Mouse (Mus musculus): ENCODE measurements around the gene Capn11. TPM values are rescaled to one million over a fixed set of nuclear protein-coding genes. Genes with fewer than 3 reads are reported as not detected.
A peak's percentile ranks its signal among the peaks of the same experiment; 100 is the strongest.

Gene Capn11
- 0.07 TPM in 1 of 2 replicates, not detected in the other for polyA plus RNA-seq (2014; fragmentation: Nextera tagmentation; extraction: Ambion mirVana)

- H3K4me1 ChIP-seq (ENCODE audit: insufficient read depth), result no peaks in the 10 kb centered on the region
- DNase-seq, result no peak
- no peak for TF ChIP-seq CTCF (IDR thresholded peaks at IDR 0.05; ENCODE audit: low read depth)
- no peak within 1 kb of the TSS for H3K4me3 ChIP-seq (ENCODE audit: low read depth, low read length)
- H3K36me3 ChIP-seq (ENCODE audit: insufficient read depth), result peaks cover 32% of the 10 kb centered on the region; the same call in 1 of the 2 replicates
- no peaks in the 10 kb centered on the region for H3K27me3 ChIP-seq (ENCODE audit: insufficient read depth, low read length)
- H3K4me2 ChIP-seq, result no peak within 1 kb of the TSS
- ATAC-seq (ENCODE audit: insufficient read depth), result no peak
- no peaks in the 10 kb centered on the region for H3K9me3 ChIP-seq (ENCODE audit: low read depth, low read length)
- H3K27ac ChIP-seq (ENCODE audit: low read depth), result no peak within 1 kb of the TSS
- 64% methylated on average over 4 of the region's 4 CpGs for WGBS
- H3K9ac ChIP-seq, result no peak within 1 kb of the TSS
Observed at GRCm38 (mm10) chr17:45659225-45659624, at the start of gene Capn11. TSS of gene Capn11 (minus strand) at chr17:45659325.

- Histone ChIP-seq H3K9ac (no peak overlapping the region), H3K4me3 (ENCODE audit: low read depth, low read length) (no peak overlapping the region), H3K4me1 (ENCODE audit: insufficient read depth) (no peaks in the 10 kb centered on the region), H3K27me3 (ENCODE audit: insufficient read depth, low read length) (no peaks in the 10 kb centered on the region), H3K4me2 (no peak overlapping the region), H3K9me3 (ENCODE audit: low read depth, low read length) (no peaks in the 10 kb centered on the region), H3K27ac (ENCODE audit: low read depth) (no peak overlapping the region), H3K36me3 (ENCODE audit: insufficient read depth) (no peaks in the 10 kb centered on the region)
- DNase-seq (no peak), ATAC-seq (ENCODE audit: insufficient read depth) (no peak)
- no peak for TF ChIP-seq CTCF (IDR thresholded peaks at IDR 0.05; ENCODE audit: low read depth)
- 78% methylated on average over 8 of the region's 8 CpGs for WGBS
Observed at GRCm38 (mm10) chr17:45708179-45708578, 49.1 kb upstream of the Capn11 start.

GRCm38 (mm10) chr17:45707376-45707775 lies 48.3 kb upstream of the Capn11 start:
- DNase-seq (no peak), ATAC-seq (ENCODE audit: insufficient read depth) (no peak)
- Histone ChIP-seq H3K36me3 (ENCODE audit: insufficient read depth) (no peaks in the 10 kb centered on the region), H3K4me1 (ENCODE audit: insufficient read depth) (no peaks in the 10 kb centered on the region), H3K27ac (ENCODE audit: low read depth) (no peak overlapping the region), H3K9me3 (ENCODE audit: low read depth, low read length) (no peaks in the 10 kb centered on the region), H3K4me3 (ENCODE audit: low read depth, low read length) (no peak overlapping the region), H3K4me2 (no peak overlapping the region), H3K9ac (no peak overlapping the region), H3K27me3 (ENCODE audit: insufficient read depth, low read length) (no peaks in the 10 kb centered on the region)
- 19% methylated on average over 3 of the region's 3 CpGs for WGBS
- TF ChIP-seq CTCF (IDR thresholded peaks at IDR 0.05; ENCODE audit: low read depth), result peak; percentile 39

GRCm38 (mm10) chr17:45706796-45707195 lies 47.7 kb upstream of the Capn11 start:
- DNase-seq, result no peak
- H3K36me3 ChIP-seq (ENCODE audit: insufficient read depth), result no peaks in the 10 kb centered on the region
- H3K27ac ChIP-seq (ENCODE audit: low read depth), result no peak overlapping the region
- TF ChIP-seq CTCF (IDR thresholded peaks at IDR 0.05; ENCODE audit: low read depth), result no peak
- H3K9ac ChIP-seq, result no peak overlapping the region
- H3K4me2 ChIP-seq, result no peak overlapping the region
- no peaks in the 10 kb centered on the region for H3K9me3 ChIP-seq (ENCODE audit: low read depth, low read length)
- H3K27me3 ChIP-seq (ENCODE audit: insufficient read depth, low read length), result no peaks in the 10 kb centered on the region
- no peaks in the 10 kb centered on the region for H3K4me1 ChIP-seq (ENCODE audit: insufficient read depth)
- 49% methylated on average over 5 of the region's 5 CpGs for WGBS
- H3K4me3 ChIP-seq (ENCODE audit: low read depth, low read length), result no peak overlapping the region
- ATAC-seq (ENCODE audit: insufficient read depth), result no peak

- no peaks in the 10 kb centered on the region for H3K9me3 ChIP-seq (ENCODE audit: low read depth, low read length)
- DNase-seq (no peak), ATAC-seq (ENCODE audit: insufficient read depth) (no peak)
- H3K4me1 ChIP-seq (ENCODE audit: insufficient read depth), result peaks cover 3% of the 10 kb centered on the region; the same call in 1 of the 2 replicates
- no peak overlapping the region for H3K4me2 ChIP-seq
- no peaks in the 10 kb centered on the region for H3K27me3 ChIP-seq (ENCODE audit: insufficient read depth, low read length)
- no peak overlapping the region for H3K9ac ChIP-seq
- no peak overlapping the region for H3K27ac ChIP-seq (ENCODE audit: low read depth)
- 49% methylated on average over 7 of the region's 7 CpGs for WGBS
- no peak for TF ChIP-seq CTCF (IDR thresholded peaks at IDR 0.05; ENCODE audit: low read depth)
- H3K36me3 ChIP-seq (ENCODE audit: insufficient read depth), result peaks cover 14% of the 10 kb centered on the region; the same call in 1 of the 2 replicates
- no peak overlapping the region for H3K4me3 ChIP-seq (ENCODE audit: low read depth, low read length)
Observed at GRCm38 (mm10) chr17:45703187-45703586, 44.1 kb upstream of the Capn11 start.

- DNase-seq, result peak; percentile 31
- no peak overlapping the region for H3K4me3 ChIP-seq (ENCODE audit: low read depth, low read length)
- peaks cover 3% of the 10 kb centered on the region; the same call in 1 of the 2 replicates for H3K4me1 ChIP-seq (ENCODE audit: insufficient read depth)
- H3K4me2 ChIP-seq, result no peak overlapping the region
- H3K9me3 ChIP-seq (ENCODE audit: low read depth, low read length), result no peaks in the 10 kb centered on the region
- WGBS, result 36% methylated on average over 4 of the region's 4 CpGs
- no peak overlapping the region for H3K27ac ChIP-seq (ENCODE audit: low read depth)
- no peak overlapping the region for H3K9ac ChIP-seq
- no peak for ATAC-seq (ENCODE audit: insufficient read depth)
- H3K27me3 ChIP-seq (ENCODE audit: insufficient read depth, low read length), result no peaks in the 10 kb centered on the region
- TF ChIP-seq CTCF (IDR thresholded peaks at IDR 0.05; ENCODE audit: low read depth), result no peak
- H3K36me3 ChIP-seq (ENCODE audit: insufficient read depth), result peaks cover 22% of the 10 kb centered on the region
Observed at GRCm38 (mm10) chr17:45702254-45702653, 43.1 kb upstream of the Capn11 start.

- no peak overlapping the region for H3K27ac ChIP-seq (ENCODE audit: low read depth)
- no peak for TF ChIP-seq CTCF (IDR thresholded peaks at IDR 0.05; ENCODE audit: low read depth)
- peaks cover 27% of the 10 kb centered on the region for H3K36me3 ChIP-seq (ENCODE audit: insufficient read depth)
- no peak overlapping the region for H3K4me2 ChIP-seq
- no peaks in the 10 kb centered on the region for H3K9me3 ChIP-seq (ENCODE audit: low read depth, low read length)
- WGBS, result 64% methylated on average over 9 of the region's 9 CpGs
- DNase-seq (no peak), ATAC-seq (ENCODE audit: insufficient read depth) (no peak)
- no peak overlapping the region; the same call in 1 of the 2 replicates for H3K9ac ChIP-seq
- peaks cover 3% of the 10 kb centered on the region; the same call in 1 of the 2 replicates for H3K4me1 ChIP-seq (ENCODE audit: insufficient read depth)
- no peaks in the 10 kb centered on the region for H3K27me3 ChIP-seq (ENCODE audit: insufficient read depth, low read length)
- H3K4me3 ChIP-seq (ENCODE audit: low read depth, low read length), result no peak overlapping the region
Observed at GRCm38 (mm10) chr17:45701236-45701591, 42.1 kb upstream of the Capn11 start.
